Mouse (Mus musculus) adrenal gland, adult 2 months (tissue): Measurements from ENCODE around the gene Rbfox2. TPM values are rescaled to one million over a fixed set of nuclear protein-coding genes. Genes with fewer than 3 reads are reported as not detected.

ENCODE experiments used
- DNase-seq: peaks from one replicate; pipeline ENCODE4 v3.0.0; 2021
- polyA plus RNA-seq: library from polyadenylated mRNA; depleted of rRNA; stranded (reverse); fragments of >200 nt; gene quantifications from 2 replicates; pipeline ENCODE4 v1.2.3, GENCODE M21; 2012
- total RNA-seq, 2 experiments: library from RNA; stranded (reverse); gene quantifications; 2 replicates each; pipeline ENCODE4 v1.2.3; 2021

Rbfox2 gene
- total and polyA plus RNA-seq, 3 experiments: 56.1 to 74.8 (median 68.7) TPM

GRCm38 (mm10) chr15:77332272-77332991 lies 25.6 kb upstream of the Rbfox2 start:
- peak; percentile 77 for DNase-seq

GRCm38 (mm10) chr15:77331444-77331843 lies 24.6 kb upstream of the Rbfox2 start:
- no peak for DNase-seq

DNA sequence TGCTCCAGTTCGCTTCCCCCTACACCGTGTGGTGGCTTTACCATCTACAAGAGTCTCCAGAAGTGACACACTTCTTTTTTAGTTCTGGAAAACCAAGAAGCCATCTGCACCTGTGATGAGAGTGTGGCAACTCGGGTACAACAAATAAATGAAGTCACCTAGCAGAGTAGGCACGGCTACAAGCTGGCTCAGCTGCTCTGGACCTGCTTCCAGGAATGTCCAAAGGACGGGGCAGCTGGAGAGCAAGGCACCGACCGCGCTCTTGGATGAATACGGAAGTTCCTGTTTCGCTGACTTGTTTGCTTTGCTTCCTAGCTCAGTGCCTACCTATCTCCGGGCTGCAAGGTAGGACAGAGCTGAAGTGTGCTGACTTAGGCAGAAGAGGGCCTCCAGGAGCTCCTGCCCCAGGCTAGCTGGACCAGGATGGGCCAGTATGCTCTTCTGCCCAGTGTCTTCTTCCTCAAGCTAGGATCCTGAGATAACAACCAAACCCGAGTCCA lies 22.9 kb upstream of the Rbfox2 start:
- no peak for DNase-seq

DNA sequence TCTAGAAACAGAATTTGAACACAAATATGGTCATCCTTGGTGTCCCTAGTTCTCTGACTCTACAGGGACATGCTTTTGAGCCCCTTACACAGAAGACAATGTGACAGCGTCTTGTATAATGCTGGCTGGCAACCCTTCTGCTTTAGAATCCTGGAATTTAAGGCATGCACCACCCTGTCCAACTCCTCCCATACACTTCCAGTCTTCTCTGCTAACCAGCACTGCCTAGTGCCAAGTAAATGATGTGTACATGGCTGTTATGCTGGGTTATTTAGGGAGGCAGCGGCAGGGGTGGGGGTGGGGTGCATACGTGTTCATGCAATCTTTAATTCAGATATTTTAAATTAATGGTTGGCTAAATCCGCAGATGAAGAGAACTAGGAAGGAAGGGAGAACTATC lies 19.6 kb upstream of the Rbfox2 start:
- DNase-seq: no peak

DNA sequence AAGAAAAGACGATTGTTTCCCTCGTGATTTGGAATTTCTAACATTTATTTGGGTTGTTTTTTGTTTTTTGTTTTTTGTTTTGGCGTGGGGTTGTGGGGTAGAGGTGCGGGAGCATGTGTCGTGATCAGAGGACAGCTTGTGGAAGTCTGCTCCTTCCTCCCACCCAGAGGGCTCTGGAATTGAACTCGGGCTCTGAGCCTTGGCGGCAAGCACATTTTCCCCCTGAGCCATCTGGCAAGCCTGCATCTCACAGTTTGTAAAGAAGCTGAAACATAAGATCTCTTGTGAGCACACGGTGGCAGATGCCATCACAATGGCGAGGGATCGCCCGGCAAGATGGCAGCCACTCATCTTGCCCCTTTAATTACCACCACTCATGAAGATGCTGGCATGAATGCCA lies 17.6 kb upstream of the Rbfox2 start:
- no peak for DNase-seq

GRCm38 (mm10) chr15:77323226-77323625 lies 16.4 kb upstream of the Rbfox2 start:
- DNase-seq: peak; percentile 47

GRCm38 (mm10) chr15:77313701-77314100 lies 6.9 kb upstream of the Rbfox2 start:
- no peak for DNase-seq

DNA sequence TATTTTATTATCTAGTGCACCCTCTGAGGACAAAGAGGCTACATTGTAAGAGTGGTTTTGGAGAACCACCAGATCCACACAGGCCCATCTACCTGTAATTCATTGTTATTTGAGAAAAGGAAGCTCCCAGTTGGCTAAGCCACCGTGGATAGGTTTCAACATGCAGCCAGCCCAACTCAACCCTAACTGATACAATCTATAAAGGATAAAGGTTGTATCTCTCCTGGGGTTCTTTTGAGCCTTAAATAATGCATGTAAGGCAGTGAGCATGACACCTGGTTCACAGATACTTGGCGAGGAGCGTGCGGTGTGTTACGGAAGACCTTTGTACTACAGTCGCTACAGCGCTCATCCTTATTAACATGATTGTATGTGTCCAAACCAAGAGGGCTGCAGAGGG lies 6.0 kb upstream of the Rbfox2 start:
- no peak for DNase-seq

DNA sequence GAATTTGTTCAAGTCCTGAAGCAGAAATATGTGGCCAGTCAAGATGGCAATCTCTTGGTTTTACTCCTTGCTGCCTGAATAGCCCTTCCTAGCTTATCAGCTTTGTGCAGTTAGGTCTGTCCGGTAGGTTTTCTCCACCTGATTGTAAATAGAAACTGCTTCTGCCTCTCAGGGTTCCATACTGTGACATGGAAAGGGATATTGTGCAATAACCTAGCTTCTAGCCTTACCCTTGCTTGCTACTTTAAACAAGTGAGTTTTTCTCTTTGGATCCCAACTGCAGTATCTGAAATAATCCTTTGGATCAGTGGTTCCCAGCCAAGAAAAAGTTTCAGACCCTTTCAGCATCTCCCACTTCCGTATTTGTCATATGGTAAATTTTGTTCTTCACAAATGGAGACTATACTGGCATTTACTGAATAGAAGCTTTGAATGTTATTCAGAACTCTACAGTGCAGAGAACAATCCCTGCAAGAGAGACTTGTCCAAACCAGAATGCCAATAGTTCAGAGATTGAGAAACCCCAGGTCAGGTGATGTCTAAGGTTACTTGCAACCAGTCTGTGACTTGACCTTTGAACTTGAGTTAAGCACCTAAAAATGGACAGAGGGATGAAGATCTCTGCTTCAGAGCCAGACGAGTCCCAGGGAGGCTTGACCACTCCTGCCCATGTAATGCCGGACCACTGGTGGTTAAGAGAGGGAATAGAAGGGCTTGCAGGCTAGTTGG lies 1.1 kb upstream of the Rbfox2 start:
- DNase-seq: no peak

GRCm38 (mm10) chr15:77305852-77306546 lies 805 bp downstream of the Rbfox2 start:
- DNase-seq: peak; percentile 41

- DNase-seq: no peak
Measured at GRCm38 (mm10) chr15:77304960-77305359, 1.8 kb downstream of the Rbfox2 start.

DNA sequence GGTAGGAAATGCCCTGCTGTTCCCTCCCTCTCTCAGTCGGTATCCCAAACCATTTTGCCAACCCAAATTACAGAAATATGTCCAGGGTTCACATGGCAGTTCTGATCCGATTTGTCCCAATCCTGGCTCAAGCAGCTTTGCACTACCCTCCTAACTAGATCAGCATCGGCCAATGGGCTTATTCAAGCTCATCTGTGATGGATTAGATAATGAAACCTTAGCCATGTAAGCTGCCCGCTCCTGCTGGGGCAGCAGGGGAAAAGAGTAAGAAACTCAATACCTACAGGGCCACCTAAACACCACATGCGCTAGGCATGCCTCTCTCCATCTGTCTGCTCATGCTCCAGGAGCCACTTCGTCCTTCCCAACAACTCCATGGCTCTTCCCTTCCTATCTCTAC lies 5.7 kb downstream of the Rbfox2 start:
- DNase-seq: no peak

DNA sequence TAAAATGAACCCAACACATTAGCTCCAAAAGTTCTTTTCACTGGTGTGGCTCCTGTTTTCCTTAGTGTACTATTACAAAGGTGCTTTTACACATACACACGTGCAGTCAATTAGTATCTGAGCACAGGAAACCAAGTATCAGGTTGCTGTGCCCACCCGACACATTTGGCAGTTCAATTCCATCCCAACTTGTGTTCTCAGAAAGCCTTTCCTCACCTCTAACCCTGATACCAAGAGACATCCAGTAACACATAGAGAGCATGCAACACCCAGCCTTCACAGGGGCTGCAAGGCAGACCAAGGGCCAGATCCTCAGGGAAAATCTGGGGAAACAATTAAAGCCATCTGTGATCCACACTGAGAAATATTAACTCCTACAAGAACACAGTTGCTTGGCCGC lies 8.2 kb downstream of the Rbfox2 start:
- no peak for DNase-seq

DNA sequence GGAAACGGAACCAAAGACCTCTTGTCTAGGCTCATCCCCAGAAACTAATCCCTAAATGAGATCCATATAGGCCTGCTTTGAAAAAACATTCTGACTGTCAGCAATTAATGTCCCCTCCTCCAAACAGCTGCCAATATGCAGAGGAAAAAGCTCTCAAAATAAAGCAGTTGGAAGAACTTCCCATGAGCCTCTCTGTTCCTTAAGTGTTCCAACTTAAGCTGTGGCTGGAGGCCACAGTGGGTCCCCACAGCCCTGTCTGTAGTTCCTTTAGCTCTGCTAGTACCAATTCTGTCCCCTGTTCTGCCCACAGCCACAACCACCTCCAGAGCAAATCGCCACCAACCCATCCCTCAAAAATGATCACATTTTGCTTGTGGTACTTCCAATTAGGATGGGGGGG lies 10.2 kb downstream of the Rbfox2 start:
- no peak for DNase-seq

- no peak for DNase-seq
Measured at GRCm38 (mm10) chr15:77293493-77293892, 13.3 kb downstream of the Rbfox2 start.

DNA sequence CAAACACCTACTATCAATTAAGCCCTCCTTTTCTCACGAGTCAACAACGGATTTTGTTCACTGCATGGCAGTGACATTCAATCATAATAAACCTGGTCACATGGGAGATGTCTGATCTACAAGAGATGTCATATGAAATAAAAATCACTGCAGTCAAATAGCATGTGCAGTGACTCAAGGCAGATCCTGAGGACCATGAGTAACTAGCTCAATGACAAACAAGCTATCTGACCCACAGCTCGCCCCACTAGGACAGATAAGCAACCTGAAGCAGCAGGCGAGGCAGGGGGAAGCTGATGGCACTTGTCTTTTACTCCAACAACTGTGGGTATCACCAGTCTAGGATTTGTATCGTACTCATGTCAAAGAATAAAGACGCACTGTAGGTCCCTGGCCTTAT lies 14.4 kb downstream of the Rbfox2 start:
- DNase-seq: peak; percentile 35

- no peak for DNase-seq
Measured at GRCm38 (mm10) chr15:77291471-77291870, 15.3 kb downstream of the Rbfox2 start.

DNA sequence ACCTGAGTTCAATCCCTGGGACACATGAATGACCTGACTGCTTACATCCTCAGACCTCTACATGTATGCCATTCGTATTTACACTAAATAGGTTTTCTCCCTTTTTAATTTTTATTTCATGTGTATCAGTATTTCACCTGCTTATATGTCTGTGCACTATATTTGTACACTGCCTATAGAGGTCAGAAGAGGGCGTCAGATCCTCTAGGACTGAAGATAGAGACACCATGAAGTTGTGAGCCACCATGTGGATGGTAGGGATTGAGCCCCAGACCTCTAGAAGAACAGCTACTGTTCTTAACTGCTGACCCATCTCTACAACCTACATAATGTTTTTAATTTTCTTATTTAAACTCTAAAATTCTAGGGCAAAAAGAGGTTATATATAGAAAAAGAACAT lies 16.5 kb downstream of the Rbfox2 start:
- no peak for DNase-seq

- DNase-seq: no peak
Measured at GRCm38 (mm10) chr15:77280130-77280529, 26.7 kb downstream of the Rbfox2 start.

DNA sequence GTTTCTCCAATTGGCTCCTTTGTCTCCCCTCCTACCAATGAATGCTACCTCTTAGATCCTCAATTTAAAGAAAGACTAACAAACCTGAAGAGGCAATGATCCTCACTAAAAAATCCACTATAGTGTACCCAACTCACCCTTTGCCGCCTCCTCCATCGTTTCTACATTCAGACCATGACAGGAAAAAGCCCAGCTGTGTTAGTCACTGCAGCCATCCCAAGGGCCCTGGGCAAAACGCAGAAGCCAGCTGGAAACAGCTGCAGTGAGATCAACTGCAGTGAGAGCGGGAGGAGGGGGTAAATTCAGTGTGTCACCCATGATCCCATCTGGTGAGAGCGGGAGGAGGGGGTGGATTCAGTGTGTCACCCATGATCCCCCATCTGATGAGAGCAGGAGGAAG lies 28.0 kb downstream of the Rbfox2 start:
- no peak for DNase-seq

DNA sequence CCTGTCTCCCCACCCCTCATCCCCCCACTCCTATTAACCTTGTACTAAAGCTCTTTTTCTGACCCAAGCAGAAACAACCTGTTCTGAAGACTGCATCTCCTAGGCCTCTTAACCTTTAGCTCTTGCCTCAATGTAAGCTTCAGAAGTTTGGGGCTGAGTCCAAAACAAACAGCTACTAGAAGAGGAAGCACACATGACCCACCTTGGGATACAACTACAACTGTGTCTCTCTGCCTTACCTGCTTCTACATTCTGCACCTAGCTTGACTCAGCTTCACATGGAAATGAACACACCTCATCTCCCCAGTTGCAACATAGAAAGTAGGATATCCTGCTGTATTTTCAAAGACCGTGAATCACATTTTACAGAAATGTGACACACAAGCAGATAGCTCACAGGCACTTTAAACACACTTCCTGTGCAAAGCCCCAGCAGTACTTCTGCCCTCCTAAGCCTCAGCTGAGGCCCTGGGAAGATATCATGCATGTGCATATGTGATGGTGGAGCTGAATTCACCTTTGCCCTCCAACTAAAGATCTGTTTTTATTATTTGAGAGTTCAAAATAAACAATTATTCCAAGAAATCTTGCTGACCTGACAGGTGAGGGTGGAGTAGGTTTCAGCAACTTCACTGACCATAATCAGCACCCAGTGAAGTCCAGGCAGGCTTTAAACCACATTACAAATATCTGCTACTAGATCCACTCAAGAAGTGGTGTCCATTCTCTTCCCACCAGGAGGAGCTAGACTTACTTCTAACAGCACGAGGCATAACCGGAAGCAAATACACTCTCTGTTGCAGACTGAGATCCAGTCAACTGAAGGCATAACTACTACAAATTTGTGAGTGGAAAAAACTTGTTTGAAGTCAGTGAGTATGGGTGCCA lies 29.7 kb downstream of the Rbfox2 start:
- no peak for DNase-seq

- no peak for DNase-seq
Measured at GRCm38 (mm10) chr15:77276300-77276699, 30.5 kb downstream of the Rbfox2 start.
